In genomic region chr17:25584646-25585045, GRCm38 (mm10) we compare ENCODE assay signal across 23 mouse cellular contexts. TPM values are rescaled to one million over a fixed set of nuclear protein-coding genes. Genes with fewer than 3 reads are reported as not detected.
"Had no signal": no experiment of that assay in that cellular context is flagged by ENCODE, and none has a peak within 500 bp of the region (broad histone marks: within the 10 kb centered on the region; RNA-seq: fewer than 3 reads in every experiment).

No protein-coding gene starts in this region.

- H3K9me3 ChIP-seq: limb, embryonic 10.5 days; limb, embryonic 13.5 days; megakaryocyte, embryonic 14.5 days; midbrain, embryonic 10.5 days; neural tube, embryonic 12.5 days; neural tube, embryonic 15.5 days had no signal

- H3K27ac ChIP-seq: layer of hippocampus, adult 2 months; limb, embryonic 10.5 days; limb, embryonic 13.5 days; liver, embryonic 14.5 days; midbrain, embryonic 10.5 days; neural tube, embryonic 12.5 days; neural tube, embryonic 15.5 days; stomach, postnatal 0 days had no signal

- H3K27me3 ChIP-seq: neural tube, embryonic 12.5 days; neural tube, embryonic 15.5 days had no signal

- H3K9ac ChIP-seq: limb, embryonic 13.5 days; liver, embryonic 14.5 days; liver, postnatal 0 days; lung, embryonic 14.5 days; neural tube, embryonic 12.5 days; neural tube, embryonic 15.5 days had no signal

- ATAC-seq: intestine, postnatal 0 days; lung, postnatal 0 days had no signal

- DNase-seq: layer of hippocampus, adult 9-11 months; liver; liver, postnatal 0 days; lung, embryonic 14.5 days; lung, postnatal 36 days; midbrain, embryonic 14.5 days; right cerebral cortex, adult 18-20 months; right cerebral cortex, postnatal 14 days; right cerebral cortex, postnatal 4 days; thymus, adult 2 months; thymus, postnatal 14 days; thymus, postnatal 4 days had no signal

- H3K4me3 ChIP-seq: layer of hippocampus, adult 2 months; limb, embryonic 10.5 days; limb, embryonic 13.5 days; megakaryocyte, embryonic 14.5 days; midbrain, embryonic 10.5 days; neural tube, embryonic 12.5 days; neural tube, embryonic 15.5 days had no signal

- H3K4me2 ChIP-seq: limb, embryonic 13.5 days; lung, embryonic 14.5 days; neural tube, embryonic 12.5 days; neural tube, embryonic 15.5 days had no signal

RNA-seq across cellular contexts. Expression of gene Sox8, which starts 14.2 kb away (rescaled TPM):
- polyA plus RNA-seq: liver, postnatal 0 days had no signal
